Mouse (Mus musculus) stomach, postnatal 0 days (tissue): ENCODE data around the gene Cntnap2. TPM values are rescaled to one million over a fixed set of nuclear protein-coding genes. Genes with fewer than 3 reads are reported as not detected.

Experiments used
- ATAC-seq: fragments of 200-750 bp; cut with Nextera tagmentation; 2 replicates; pipeline ENCODE4 v1.8.0; 2017; ENCODE audit not compliant: low FRiP score, low TSS enrichment
- DNase-seq: peaks from one replicate; pipeline ENCODE4 v3.0.0-alpha.2; 2016; ENCODE audit warnings: low spot score
- H3K27ac ChIP-seq: fragments of 300-500 bp; sonication (generic); replicated peaks from 2 replicates; pipeline ENCODE4 v1.5.1; 2014; ENCODE audit warnings: mild to moderate bottlenecking, control low read depth
- H3K27me3 ChIP-seq: fragments of 300-500 bp; sonication (generic); 2 replicates; pipeline ENCODE4 v1.6.1; 2014; ENCODE audit warnings: low read length; ENCODE audit not compliant: control insufficient read depth, insufficient read depth
- H3K36me3 ChIP-seq: fragments of 300-500 bp; sonication (generic); 2 replicates; pipeline ENCODE4 v1.6.1; 2014; ENCODE audit warnings: low read length, mixed read lengths; ENCODE audit not compliant: control insufficient read depth, insufficient read depth
- H3K4me1 ChIP-seq: fragments of 300-500 bp; sonication (generic); replicated peaks from 2 replicates; pipeline ENCODE4 v1.6.1; 2014; ENCODE audit warnings: antibody characterized with exemption; ENCODE audit not compliant: control insufficient read depth, insufficient read depth
- H3K4me2 ChIP-seq: fragments of 300-500 bp; sonication (generic); replicated peaks from 2 replicates; pipeline ENCODE4 v1.6.1; 2014; ENCODE audit warnings: low read depth, mild to moderate bottlenecking, control low read depth, moderate library complexity
- H3K4me3 ChIP-seq: fragments of 300-500 bp; sonication (generic); 2 replicates; pipeline ENCODE4 v1.5.1; 2014; ENCODE audit warnings: low read depth, low read length, control low read depth
- H3K9ac ChIP-seq: fragments of 300-500 bp; sonication (generic); 2 replicates; pipeline ENCODE4 v1.6.1; 2014; ENCODE audit warnings: mild to moderate bottlenecking, low read length, control low read depth, mixed read lengths
- H3K9me3 ChIP-seq: fragments of 300-500 bp; sonication (generic); 2 replicates; pipeline ENCODE4 v1.6.1; 2016; ENCODE audit warnings: low read length; ENCODE audit not compliant: control insufficient read depth
- CTCF ChIP-seq: IDR thresholded peaks from 2 replicates; pipeline ENCODE4 v1.5.1; 2016; ENCODE audit warnings: antibody characterized with exemption, low read depth, mild to moderate bottlenecking, moderate library complexity
- EP300 ChIP-seq: optimal IDR thresholded peaks from 2 replicates; pipeline ENCODE3; 2016; ENCODE audit warnings: antibody characterized with exemption
- WGBS: fragments of 180-500 bp; shearing (Covaris S2); extraction: QIAGEN DNeasy Blood & Tissue Kit; methylation state at CpG from one replicate; pipeline ENCODE4 v1.1.7; 2014; 5-methylcytosine and 5-hydroxymethylcytosine counted together
- polyA plus RNA-seq: library from polyadenylated mRNA; unstranded; fragments of >200 nt; fragmentation: Nextera tagmentation; extraction: Ambion mirVana; gene quantifications from 2 replicates; pipeline ENCODE4 v1.2.1, GENCODE M21; 2015

Cntnap2 gene
- polyA plus RNA-seq, 1 experiment from 2014 or later, result 0.55 TPM

- no peaks in the 10 kb centered on the region for H3K9me3 ChIP-seq
- H3K4me3 ChIP-seq, result no peak overlapping the region
- H3K9ac ChIP-seq, result no peak overlapping the region
- TF ChIP-seq EP300 (no peak), CTCF (no peak)
- no peak for DNase-seq
- whole genome bisulfite sequencing, result 87% methylated on average over 3 of the region's 3 CpGs
- no peak overlapping the region for H3K27ac ChIP-seq
- H3K4me2 ChIP-seq, result no peak overlapping the region
- no peaks in the 10 kb centered on the region for H3K36me3 ChIP-seq
- no peaks in the 10 kb centered on the region for H3K27me3 ChIP-seq
- no peaks in the 10 kb centered on the region for H3K4me1 ChIP-seq
- ATAC-seq, result no peak
Measured at GRCm38 (mm10) chr6:47271576-47271975, 2212.4 kb downstream of the Cntnap2 start.

GRCm38 (mm10) chr6:47272606-47273575 lies 2213.7 kb downstream of the Cntnap2 start:
- Histone ChIP-seq H3K9me3 (no peaks in the 10 kb centered on the region), H3K9ac (no peak overlapping the region), H3K36me3 (no peaks in the 10 kb centered on the region), H3K4me1 (no peaks in the 10 kb centered on the region), H3K27ac (no peak overlapping the region), H3K4me3 (no peak overlapping the region), H3K4me2 (no peak overlapping the region), H3K27me3 (no peaks in the 10 kb centered on the region)
- 71% methylated on average over 8 of the region's 8 CpGs for WGBS
- no peak for TF ChIP-seq CTCF
- no peak for TF ChIP-seq EP300
- no peak for ATAC-seq
- no peak for DNase-seq

- Histone ChIP-seq H3K27me3 (no peaks in the 10 kb centered on the region), H3K36me3 (no peaks in the 10 kb centered on the region), H3K4me1 (no peaks in the 10 kb centered on the region), H3K9me3 (no peaks in the 10 kb centered on the region), H3K4me3 (no peak overlapping the region), H3K27ac (no peak overlapping the region), H3K4me2 (no peak overlapping the region), H3K9ac (no peak overlapping the region)
- TF ChIP-seq EP300 (no peak), CTCF (no peak)
- 55% methylated on average over 2 of the region's 2 CpGs for WGBS
- no peak for ATAC-seq
- DNase-seq, result no peak
Measured at GRCm38 (mm10) chr6:47275065-47275464, 2215.9 kb downstream of the Cntnap2 start.

- H3K4me3 ChIP-seq, result no peak overlapping the region
- no peaks in the 10 kb centered on the region for H3K4me1 ChIP-seq
- no peak overlapping the region for H3K4me2 ChIP-seq
- no peak overlapping the region for H3K9ac ChIP-seq
- ATAC-seq (no peak), DNase-seq (no peak)
- 75% methylated on average over 1 of the region's 1 CpGs for WGBS
- no peaks in the 10 kb centered on the region for H3K27me3 ChIP-seq
- no peaks in the 10 kb centered on the region for H3K36me3 ChIP-seq
- no peaks in the 10 kb centered on the region for H3K9me3 ChIP-seq
- TF ChIP-seq CTCF (no peak), EP300 (no peak)
- no peak overlapping the region for H3K27ac ChIP-seq
Measured at GRCm38 (mm10) chr6:47279183-47279582, 2220.0 kb downstream of the Cntnap2 start.

GRCm38 (mm10) chr6:47281584-47281983 lies 2222.4 kb downstream of the Cntnap2 start:
- no peak for TF ChIP-seq CTCF
- TF ChIP-seq EP300, result no peak
- ATAC-seq, result no peak
- H3K27ac ChIP-seq, result no peak overlapping the region
- H3K9ac ChIP-seq, result no peak overlapping the region
- no peak overlapping the region for H3K4me2 ChIP-seq
- H3K36me3 ChIP-seq, result no peaks in the 10 kb centered on the region
- no peaks in the 10 kb centered on the region for H3K4me1 ChIP-seq
- H3K9me3 ChIP-seq, result no peaks in the 10 kb centered on the region
- no peak for DNase-seq
- H3K4me3 ChIP-seq, result no peak overlapping the region
- no peaks in the 10 kb centered on the region for H3K27me3 ChIP-seq

GRCm38 (mm10) chr6:47284794-47285193 lies 2225.6 kb downstream of the Cntnap2 start:
- WGBS, result 71% methylated on average over 2 of the region's 2 CpGs
- DNase-seq, result no peak
- TF ChIP-seq CTCF (peak; percentile 34; the same call in 1 of the 2 replicates), EP300 (no peak)

More at GRCm38 (mm10) chr6:47284794-47285193, 2225.6 kb downstream of the Cntnap2 start:
- Histone ChIP-seq H3K9ac (no peak overlapping the region), H3K36me3 (no peaks in the 10 kb centered on the region), H3K27me3 (no peaks in the 10 kb centered on the region), H3K27ac (no peak overlapping the region), H3K4me1 (no peaks in the 10 kb centered on the region), H3K4me2 (no peak overlapping the region), H3K9me3 (no peaks in the 10 kb centered on the region), H3K4me3 (no peak overlapping the region)
- ATAC-seq, result no peak
